Mouse (Mus musculus): Measurements from ENCODE around the gene Nhej1. TPM values are rescaled to one million over a fixed set of nuclear protein-coding genes. Genes with fewer than 3 reads are reported as not detected.
A peak's percentile ranks its signal among the peaks of the same experiment; 100 is the strongest.

Gene Nhej1
- total and polyA plus RNA-seq, 3 experiments = 1.7 to 5.2 TPM; not detected in 1

DNA sequence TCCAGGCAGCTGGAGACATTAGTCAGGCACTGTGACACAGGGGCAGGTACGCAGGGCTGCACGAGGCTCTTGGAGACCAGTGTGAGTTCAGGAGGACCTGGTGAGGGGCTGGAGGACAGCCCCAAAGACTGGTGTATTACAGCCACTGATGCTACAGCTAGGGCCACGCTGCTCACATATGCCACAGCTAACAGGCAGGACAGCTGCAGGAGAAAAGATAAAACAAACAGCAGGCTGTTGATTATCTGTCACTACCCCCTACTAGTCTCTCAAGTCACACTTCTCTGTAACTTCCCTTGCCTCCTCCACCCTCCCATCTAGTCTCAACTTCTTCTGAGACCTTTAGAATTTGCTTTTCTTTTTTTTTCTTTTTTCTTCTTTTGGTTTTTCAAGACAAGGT is 11.7 kb upstream of the Nhej1 start:
- peaks cover 14 to 44% of the 10 kb centered on the region in 2 experiments for H3K4me1 ChIP-seq (ENCODE audit: control insufficient read depth in 1 of 2, insufficient read depth in 2 of 2, low read length in 2 of 2)
- H3K36me3 ChIP-seq (ENCODE audit: control insufficient read depth in 1 of 2, insufficient read depth in 2 of 2, low read length in 2 of 2) = peaks cover 4 to 38% of the 10 kb centered on the region in 2 experiments; a peak in 3 of 4 replicates
- H3K79me2 ChIP-seq (ENCODE audit: control insufficient read depth, insufficient read depth, low read length, poor library complexity) = peaks cover 21% of the 10 kb centered on the region
- peak; percentile 89 for DNase-seq (ENCODE audit: low read depth, low spot score)
- H3K9ac ChIP-seq (ENCODE audit: control insufficient read depth, low read depth, low read length, poor library complexity, severe bottlenecking) = peak overlapping the region; percentile 51
- no peaks in the 10 kb centered on the region for H3K9me3 ChIP-seq (replicated peaks; ENCODE audit: insufficient read depth, low read length)
- H3K27ac ChIP-seq (ENCODE audit: control insufficient read depth, low read depth, low read length) = peak overlapping the region; percentile 90
- no peak overlapping the region for H3K4me3 ChIP-seq (ENCODE audit: control insufficient read depth in 1 of 2, insufficient read depth in 1 of 2, low read depth in 2 of 2, low read length in 2 of 2)
- no peaks in the 10 kb centered on the region for H3K27me3 ChIP-seq (ENCODE audit: control insufficient read depth in 1 of 2, insufficient read depth in 2 of 2, low read length in 2 of 2)
- TF ChIP-seq TBP (IDR thresholded peaks at IDR 0.05; ENCODE audit: low read depth, low read length) (peak; percentile 59; the same call in 1 of the 2 replicates), E2F4 (IDR thresholded peaks at IDR 0.05; ENCODE audit: borderline replicate concordance, low read depth, low read length) (no peak), EP300 (IDR thresholded peaks at IDR 0.05; ENCODE audit: low read depth in 1 of 2, low read length in 2 of 2) (peak; percentile 96), SIN3A (IDR thresholded peaks at IDR 0.05; ENCODE audit: low read length) (peak; percentile 97), MAX (IDR thresholded peaks at IDR 0.05; ENCODE audit: low read length) (peak; percentile 78), CTCF (IDR thresholded peaks at IDR 0.05 in 2 of 3, conservative IDR thresholded peaks at IDR 0.05 in 1 of 3; ENCODE audit: control insufficient read depth in 1 of 3, insufficient read depth in 1 of 3, low read depth in 2 of 3, low read length in 3 of 3, poor library complexity in 1 of 3, severe bottlenecking in 1 of 3) (no peak), TCF12 (IDR thresholded peaks at IDR 0.05; ENCODE audit: low read depth, low read length) (peak; percentile 95), ELF1 (IDR thresholded peaks at IDR 0.05; ENCODE audit: low read depth, low read length) (no peak), POLR2AphosphoS5 (IDR thresholded peaks at IDR 0.05; ENCODE audit: borderline replicate concordance, low read depth, low read length) (no peak), MYB (IDR thresholded peaks at IDR 0.05; ENCODE audit: low read depth, low read length) (0 out of 2 replicates have a peak, but pooled peaks have one; percentile 70), POLR2AphosphoS2 (IDR thresholded peaks at IDR 0.05; ENCODE audit: low read length) (no peak), SMC3 (IDR thresholded peaks at IDR 0.05; ENCODE audit: low read depth, low read length) (no peak), MEF2A (IDR thresholded peaks at IDR 0.05; ENCODE audit: extremely low read depth, insufficient replicate concordance, low read depth, low read length, poor library complexity, severe bottlenecking) (no peak), GABPA (IDR thresholded peaks at IDR 0.05; ENCODE audit: low read depth, low read length) (no peak), MYC (IDR thresholded peaks at IDR 0.05; ENCODE audit: low read depth, low read length) (peak; percentile 96), NRF1 (IDR thresholded peaks at IDR 0.05; ENCODE audit: insufficient read depth, low read depth, low read length, poor library complexity, severe bottlenecking) (no peak), ZMIZ1 (IDR thresholded peaks at IDR 0.05; ENCODE audit: low read depth, low read length) (no peak), USF1 (IDR thresholded peaks at IDR 0.05; ENCODE audit: low read depth, low read length) (no peak), CHD1 (IDR thresholded peaks at IDR 0.05; ENCODE audit: low read depth, low read length) (no peak), ETS1 (IDR thresholded peaks at IDR 0.05; ENCODE audit: low read depth, low read length) (peak; percentile 99), KAT2A (conservative IDR thresholded peaks at IDR 0.05; ENCODE audit: low read depth, low read length) (no peak), GATA1 (IDR thresholded peaks at IDR 0.05; ENCODE audit: low read depth, low read length) (peak; percentile 97), MXI1 (IDR thresholded peaks at IDR 0.05; ENCODE audit: low read depth, low read length) (peak; percentile 86), NELFE (IDR thresholded peaks at IDR 0.05; ENCODE audit: low read depth, low read length) (no peak), UBTF (IDR thresholded peaks at IDR 0.05; ENCODE audit: borderline replicate concordance, insufficient read depth, low read depth, low read length) (no peak), ZC3H11A (IDR thresholded peaks at IDR 0.05; ENCODE audit: low read depth, low read length) (no peak), ZKSCAN1 (IDR thresholded peaks at IDR 0.05; ENCODE audit: low read depth, low read length) (no peak), MAFK (IDR thresholded peaks at IDR 0.05; ENCODE audit: borderline replicate concordance, low read depth, low read length) (no peak), POLR2A (IDR thresholded peaks at IDR 0.05; ENCODE audit: control insufficient read depth in 1 of 2, insufficient read depth in 1 of 2, low read depth in 1 of 2, low read length in 2 of 2, poor library complexity in 1 of 2) (peak in 1 of 2 experiments; percentile 42; a peak in 1 of 4 replicates), USF2 (IDR thresholded peaks at IDR 0.05; ENCODE audit: borderline replicate concordance in 1 of 2, insufficient read depth in 1 of 2, low read depth in 1 of 2, low read length in 2 of 2) (no peak), CHD2 (IDR thresholded peaks at IDR 0.05; ENCODE audit: low read length) (no peak), ZNF384 (IDR thresholded peaks at IDR 0.05; ENCODE audit: low read depth, low read length) (peak; percentile 71), JUND (IDR thresholded peaks at IDR 0.05; ENCODE audit: low read depth, low read length) (no peak), RAD21 (IDR thresholded peaks at IDR 0.05; ENCODE audit: low read depth, low read length) (no peak), RCOR1 (IDR thresholded peaks at IDR 0.05; ENCODE audit: low read depth, low read length) (peak; percentile 62; the same call in 1 of the 2 replicates), TAL1 (IDR thresholded peaks at IDR 0.05; ENCODE audit: low read length) (peak; percentile 99), BHLHE40 (IDR thresholded peaks at IDR 0.05; ENCODE audit: borderline replicate concordance, low read depth, low read length) (peak; percentile 71; the same call in 1 of the 2 replicates), MAZ (IDR thresholded peaks at IDR 0.05; ENCODE audit: low read depth, low read length) (peak; percentile 70)
